Mouse (Mus musculus): ENCODE measurements around the gene Atat1. TPM values are rescaled to one million over a fixed set of nuclear protein-coding genes. Genes with fewer than 3 reads are reported as not detected.
A peak's percentile ranks its signal among the peaks of the same experiment; 100 is the strongest.

The Atat1 gene
- polyA plus RNA-seq, 1 experiment from 2014 or later = 143 TPM

GRCm38 (mm10) chr17:35900636-35901035, 9.2 kb downstream of the Atat1 start:
- H3K9ac ChIP-seq (replicated peaks) = no peak overlapping the region
- no peaks in the 10 kb centered on the region for H3K9me3 ChIP-seq
- ATAC-seq (ENCODE audit: insufficient number of reproducible peaks, insufficient read depth, low FRiP score, low TSS enrichment, low read depth) = no peak
- WGBS = 96% methylated on average over 3 of the region's 3 CpGs
- peaks cover 20% of the 10 kb centered on the region for H3K4me1 ChIP-seq (replicated peaks)
- no peak overlapping the region for H3K4me2 ChIP-seq
- H3K27me3 ChIP-seq = no peaks in the 10 kb centered on the region
- no peak overlapping the region for H3K27ac ChIP-seq
- peaks cover 73% of the 10 kb centered on the region for H3K36me3 ChIP-seq
- no peak overlapping the region for H3K4me3 ChIP-seq (replicated peaks)

DNA sequence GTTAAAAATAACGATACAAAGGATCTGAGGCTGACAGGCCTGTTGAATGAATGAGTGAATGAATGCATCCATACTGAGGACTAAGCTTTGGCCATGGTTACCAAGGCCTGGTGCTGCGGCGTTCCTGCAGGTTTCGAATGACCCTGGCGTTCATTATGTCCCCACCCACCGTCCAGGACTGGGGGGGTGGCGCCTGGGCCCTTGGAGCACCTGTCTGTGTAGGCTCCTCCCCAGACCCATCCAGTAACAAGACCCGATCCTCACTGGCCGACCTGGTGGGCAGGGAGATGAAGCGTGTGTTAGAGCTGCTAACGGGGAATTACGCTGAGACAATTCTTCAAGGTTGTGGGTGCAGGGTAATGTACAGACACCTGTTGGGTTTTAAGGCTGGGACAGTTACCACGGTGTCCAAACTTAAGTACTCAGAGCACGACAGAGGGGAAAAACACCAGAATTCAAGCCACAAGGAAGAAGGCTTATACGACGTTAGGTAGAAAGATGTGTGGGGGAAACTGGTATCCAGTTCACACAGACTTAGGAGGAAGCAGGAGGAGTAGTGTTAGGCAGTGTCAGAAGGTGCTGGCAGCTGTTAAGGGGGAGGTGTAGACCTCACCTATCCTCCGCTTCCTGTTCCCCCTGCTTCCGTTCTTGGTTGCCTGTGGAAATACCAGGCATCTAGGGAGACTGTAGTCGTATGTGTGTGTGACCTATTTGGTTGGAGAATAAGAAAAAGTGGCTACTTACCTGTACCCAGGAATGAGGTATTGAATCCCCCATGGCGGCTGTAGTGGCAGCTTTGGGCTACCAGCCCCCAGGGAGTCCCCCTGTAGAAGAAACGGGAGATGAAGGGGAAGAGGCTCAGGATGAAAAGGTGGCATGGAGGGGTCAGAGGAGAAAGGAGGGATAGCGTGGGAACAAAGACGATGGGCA, 12.0 kb downstream of the Atat1 start:
- H3K36me3 ChIP-seq = peaks cover 67% of the 10 kb centered on the region
- peak overlapping the region; percentile 99 for H3K4me2 ChIP-seq
- no peaks in the 10 kb centered on the region for H3K27me3 ChIP-seq
- H3K4me3 ChIP-seq (replicated peaks) = peak overlapping the region; percentile 80
- ATAC-seq (ENCODE audit: insufficient number of reproducible peaks, insufficient read depth, low FRiP score, low TSS enrichment, low read depth) = peak; percentile 39; the same call in 1 of the 2 replicates
- WGBS = 40% methylated on average over 23 of the region's 23 CpGs
- peak overlapping the region; percentile 41; the same call in 1 of the 2 replicates for H3K27ac ChIP-seq
- peak overlapping the region; percentile 37; the same call in 1 of the 2 replicates for H3K9ac ChIP-seq (replicated peaks)
- H3K9me3 ChIP-seq = no peaks in the 10 kb centered on the region
- peaks cover 20% of the 10 kb centered on the region for H3K4me1 ChIP-seq (replicated peaks)

DNA sequence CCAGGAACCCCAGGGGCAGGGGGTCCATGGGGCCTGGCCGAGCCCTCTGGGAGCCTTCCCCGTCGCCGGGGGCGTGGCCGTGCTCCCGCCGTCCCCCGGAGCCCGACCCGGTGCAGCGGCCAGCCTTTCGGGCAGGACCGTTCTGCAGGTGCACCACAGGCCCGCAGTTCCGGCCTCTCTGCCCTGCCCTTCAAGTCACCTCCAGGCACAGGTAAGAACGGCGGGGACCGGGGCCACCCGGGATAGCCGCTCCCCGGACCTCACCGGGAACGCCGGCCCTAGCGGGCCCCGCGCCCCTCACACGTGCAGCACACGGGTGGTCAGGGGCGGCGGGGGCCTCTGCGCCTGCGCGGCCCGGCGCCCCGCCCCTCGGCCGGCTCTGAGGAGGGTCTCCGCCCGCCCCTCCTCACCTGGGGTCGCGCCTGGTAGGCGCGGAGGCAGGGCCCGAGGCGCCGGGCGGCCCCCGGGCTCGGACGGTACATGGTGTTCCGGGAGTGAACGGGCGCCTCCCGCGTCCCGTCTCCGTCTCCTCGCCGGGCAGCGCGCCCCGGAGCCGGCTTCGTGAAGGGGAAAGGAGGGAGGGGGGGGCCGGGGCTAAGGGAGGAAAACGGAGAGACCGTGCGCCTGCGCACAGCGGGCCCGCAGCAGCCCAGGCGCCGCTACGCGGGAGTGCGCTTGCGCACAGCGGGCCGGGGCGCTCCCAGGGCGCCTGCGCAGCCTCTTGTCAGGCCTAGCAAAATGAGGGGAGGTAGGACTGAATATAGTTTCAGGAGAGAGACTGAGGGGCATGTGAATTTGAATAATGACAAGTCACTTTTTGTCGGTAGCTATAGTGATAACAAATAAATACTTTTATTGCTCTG, 12.9 kb downstream of the Atat1 start, which contains the start of gene 2310061I04Rik:
Gene 2310061I04Rik, minus strand, starts transcription at position 651 of the 863 bp plus-strand sequence.
- peaks cover 66% of the 10 kb centered on the region for H3K36me3 ChIP-seq
- WGBS = under 1% methylated on average over 86 of the region's 86 CpGs
- peak within 1 kb of the TSS; percentile 99 for H3K4me2 ChIP-seq
- no peaks in the 10 kb centered on the region for H3K9me3 ChIP-seq
- H3K27me3 ChIP-seq = no peaks in the 10 kb centered on the region
- peak; percentile 89 for ATAC-seq (ENCODE audit: insufficient number of reproducible peaks, insufficient read depth, low FRiP score, low TSS enrichment, low read depth)
- H3K9ac ChIP-seq (replicated peaks) = peak within 1 kb of the TSS; percentile 84
- peak within 1 kb of the TSS; percentile 80 for H3K4me3 ChIP-seq (replicated peaks)
- peak within 1 kb of the TSS; percentile 93 for H3K27ac ChIP-seq
- peaks cover 20% of the 10 kb centered on the region for H3K4me1 ChIP-seq (replicated peaks)

DNA sequence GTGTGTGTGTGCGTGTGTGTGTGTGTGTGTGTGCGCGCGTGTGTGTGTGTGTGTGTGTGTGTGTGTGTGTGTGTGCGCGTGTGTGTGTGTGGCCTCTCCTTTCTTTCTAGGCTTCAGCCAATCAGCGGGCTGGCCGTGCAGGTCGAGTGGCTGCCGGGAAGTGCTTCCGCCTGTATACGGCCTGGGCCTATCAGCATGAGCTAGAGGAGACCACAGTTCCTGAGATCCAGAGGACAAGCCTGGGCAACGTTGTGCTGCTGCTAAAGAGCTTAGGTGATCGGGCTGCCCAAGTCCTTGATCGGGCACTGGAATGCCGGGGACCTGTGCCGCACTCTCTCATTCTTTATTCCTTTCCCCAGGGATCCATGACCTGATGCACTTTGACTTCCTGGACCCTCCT, 22.1 kb downstream of the Atat1 start:
- Histone ChIP-seq H3K27me3 (no peaks in the 10 kb centered on the region), H3K9ac (replicated peaks) (no peak overlapping the region), H3K4me1 (replicated peaks) (no peaks in the 10 kb centered on the region), H3K4me2 (no peak overlapping the region), H3K27ac (no peak overlapping the region), H3K4me3 (replicated peaks) (no peak overlapping the region), H3K9me3 (no peaks in the 10 kb centered on the region), H3K36me3 (peaks cover 96% of the 10 kb centered on the region)
- ATAC-seq (ENCODE audit: insufficient number of reproducible peaks, insufficient read depth, low FRiP score, low TSS enrichment, low read depth) = no peak
- 65% methylated on average over 13 of the region's 17 CpGs for WGBS

- Histone ChIP-seq H3K9me3 (no peaks in the 10 kb centered on the region), H3K4me3 (replicated peaks) (no peak overlapping the region), H3K4me1 (replicated peaks) (peaks cover 11% of the 10 kb centered on the region), H3K4me2 (no peak overlapping the region), H3K27ac (no peak overlapping the region), H3K27me3 (no peaks in the 10 kb centered on the region), H3K36me3 (peaks cover 77% of the 10 kb centered on the region), H3K9ac (replicated peaks) (no peak overlapping the region)
- WGBS = 94% methylated on average over 14 of the region's 14 CpGs
- ATAC-seq (ENCODE audit: insufficient number of reproducible peaks, insufficient read depth, low FRiP score, low TSS enrichment, low read depth) = no peak
Measured at GRCm38 (mm10) chr17:35883777-35884176, 26.1 kb downstream of the Atat1 start.

GRCm38 (mm10) chr17:35882924-35883323, 27.0 kb downstream of the Atat1 start:
- Histone ChIP-seq H3K27ac (no peak overlapping the region), H3K27me3 (no peaks in the 10 kb centered on the region), H3K4me1 (replicated peaks) (peaks cover 11% of the 10 kb centered on the region), H3K9ac (replicated peaks) (no peak overlapping the region), H3K9me3 (no peaks in the 10 kb centered on the region), H3K4me3 (replicated peaks) (no peak overlapping the region), H3K36me3 (peaks cover 69% of the 10 kb centered on the region), H3K4me2 (no peak overlapping the region)
- WGBS = 95% methylated on average over 17 of the region's 17 CpGs
- no peak for ATAC-seq (ENCODE audit: insufficient number of reproducible peaks, insufficient read depth, low FRiP score, low TSS enrichment, low read depth)

DNA sequence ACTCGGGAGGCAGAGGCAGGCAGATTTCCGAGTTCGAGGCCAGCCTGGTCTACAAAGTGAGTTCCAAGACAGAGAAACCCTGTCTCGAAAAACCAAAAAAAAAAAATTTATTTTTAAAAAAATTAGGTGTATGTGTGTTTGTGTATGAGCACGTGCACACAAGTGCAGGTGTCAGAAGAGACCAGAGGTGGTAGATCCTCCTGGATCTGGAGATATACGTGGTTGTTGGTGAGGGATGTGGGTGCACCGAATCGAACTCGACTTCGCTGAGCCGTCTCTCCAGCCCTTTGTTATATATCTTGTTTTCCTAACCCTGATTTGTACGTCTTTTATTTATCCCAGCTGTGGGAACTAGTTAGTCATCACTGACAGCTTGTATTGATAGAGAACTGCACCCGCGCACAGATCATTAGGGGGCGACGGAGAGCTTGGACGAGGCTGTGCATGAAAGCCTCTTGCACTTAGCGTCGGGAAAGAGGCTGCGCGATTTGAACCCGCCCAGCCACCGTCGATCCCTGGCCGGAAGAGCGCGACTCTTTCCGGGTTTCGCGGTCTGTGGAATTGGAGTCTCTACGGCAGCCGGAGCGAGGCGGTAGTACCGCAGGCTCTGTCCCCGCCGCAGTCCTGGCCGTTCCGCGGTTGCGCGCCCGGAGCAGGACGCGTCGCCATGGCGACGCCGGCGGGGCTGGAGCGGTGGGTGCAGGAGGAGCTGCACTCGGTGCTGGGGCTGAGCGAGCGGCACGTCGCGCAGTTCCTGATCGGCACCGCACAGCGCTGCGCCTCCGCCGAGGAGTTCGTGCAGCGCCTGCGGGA, 30.4 kb downstream of the Atat1 start, which contains the start of gene Dhx16:
Gene Dhx16, plus strand, starts transcription at position 575 of the 813 bp plus-strand sequence.
- Histone ChIP-seq H3K4me1 (replicated peaks) (peaks cover 11% of the 10 kb centered on the region), H3K4me3 (replicated peaks) (peak within 1 kb of the TSS; percentile 97), H3K36me3 (peaks cover 59% of the 10 kb centered on the region), H3K9ac (replicated peaks) (peak within 1 kb of the TSS; percentile 85), H3K27me3 (no peaks in the 10 kb centered on the region), H3K27ac (peak within 1 kb of the TSS; percentile 69; the same call in 1 of the 2 replicates), H3K9me3 (no peaks in the 10 kb centered on the region), H3K4me2 (peak within 1 kb of the TSS; percentile 84)
- peak; percentile 91 for ATAC-seq (ENCODE audit: insufficient number of reproducible peaks, insufficient read depth, low FRiP score, low TSS enrichment, low read depth)
- 5% methylated on average over 66 of the region's 66 CpGs for WGBS

- Histone ChIP-seq H3K4me2 (no peak overlapping the region), H3K9ac (replicated peaks) (no peak overlapping the region), H3K4me3 (replicated peaks) (no peak overlapping the region), H3K27me3 (no peaks in the 10 kb centered on the region), H3K36me3 (peaks cover 60% of the 10 kb centered on the region), H3K4me1 (replicated peaks) (peaks cover 16% of the 10 kb centered on the region), H3K9me3 (0 out of 2 replicates have a peak, but pooled peaks cover 3% of the 10 kb centered on the region), H3K27ac (no peak overlapping the region)
- no peak for ATAC-seq (ENCODE audit: insufficient number of reproducible peaks, insufficient read depth, low FRiP score, low TSS enrichment, low read depth)
- 88% methylated on average over 6 of the region's 6 CpGs for WGBS
Measured at GRCm38 (mm10) chr17:35874721-35875120, 35.2 kb downstream of the Atat1 start.

GRCm38 (mm10) chr17:35873774-35874519, 35.9 kb downstream of the Atat1 start:
- H3K4me3 ChIP-seq (replicated peaks) = 0 out of 2 replicates have a peak overlapping the region, but pooled peaks have one; percentile 4
- H3K36me3 ChIP-seq = peaks cover 63% of the 10 kb centered on the region
- ATAC-seq (ENCODE audit: insufficient number of reproducible peaks, insufficient read depth, low FRiP score, low TSS enrichment, low read depth) = no peak
- H3K27me3 ChIP-seq = no peaks in the 10 kb centered on the region
- WGBS = 33% methylated on average over 21 of the region's 21 CpGs
- H3K4me2 ChIP-seq = peak overlapping the region; percentile 30
- 0 out of 2 replicates have a peak, but pooled peaks cover 3% of the 10 kb centered on the region for H3K9me3 ChIP-seq
- peaks cover 24% of the 10 kb centered on the region for H3K4me1 ChIP-seq (replicated peaks)
- no peak overlapping the region for H3K27ac ChIP-seq
- peak overlapping the region; percentile 37; the same call in 1 of the 2 replicates for H3K9ac ChIP-seq (replicated peaks)
